Mouse (Mus musculus) limb, embryonic 11.5 days (tissue): Measurements from ENCODE around the gene Khdc4. TPM values are rescaled to one million over a fixed set of nuclear protein-coding genes. Genes with fewer than 3 reads are reported as not detected.

Experiments used
- ATAC-seq: fragments of 200-750 bp; cut with Nextera tagmentation; 2 replicates; pipeline ENCODE4 v1.8.0; 2017; ENCODE audit warnings: low read depth; ENCODE audit not compliant: insufficient number of reproducible peaks, low FRiP score, low TSS enrichment
- DNase-seq: peaks from one replicate; pipeline ENCODE4 v3.0.0-alpha.2; 2015; ENCODE audit warnings: low spot score
- H3K27ac ChIP-seq: fragments of 300-500 bp; sonication (generic); replicated peaks from 2 replicates; pipeline ENCODE4 v1.5.1; 2014; ENCODE audit warnings: low read depth, mild to moderate bottlenecking, low read length
- H3K27me3 ChIP-seq: fragments of 300-500 bp; sonication (generic); 2 replicates; pipeline ENCODE4 v1.6.1; 2014; ENCODE audit warnings: mild to moderate bottlenecking, low read length, mixed read lengths; ENCODE audit not compliant: control insufficient read depth, insufficient read depth
- H3K36me3 ChIP-seq: fragments of 300-500 bp; sonication (generic); 2 replicates; pipeline ENCODE4 v1.6.1; 2014; ENCODE audit warnings: mild to moderate bottlenecking, low read length, moderate library complexity, mixed read lengths; ENCODE audit not compliant: control insufficient read depth, insufficient read depth
- H3K4me1 ChIP-seq: fragments of 300-500 bp; sonication (generic); 2 replicates; pipeline ENCODE4 v1.6.1; 2014; ENCODE audit warnings: low read length, mixed read lengths; ENCODE audit not compliant: control insufficient read depth, insufficient read depth
- H3K4me2 ChIP-seq: fragments of 300-500 bp; sonication (generic); 2 replicates; pipeline ENCODE4 v1.6.1; 2014; ENCODE audit warnings: low read depth, mild to moderate bottlenecking, moderate library complexity; ENCODE audit not compliant: severe bottlenecking
- H3K4me3 ChIP-seq: fragments of 300-500 bp; sonication (generic); 2 replicates; pipeline ENCODE4 v1.5.1; 2014; ENCODE audit warnings: low read depth, low read length
- H3K9ac ChIP-seq: fragments of 300-500 bp; sonication (generic); 2 replicates; pipeline ENCODE4 v1.6.1; 2014; ENCODE audit warnings: mild to moderate bottlenecking, low read length
- H3K9me3 ChIP-seq: fragments of 300-500 bp; sonication (generic); 2 replicates; pipeline ENCODE4 v1.6.1; 2016; ENCODE audit warnings: low read length; ENCODE audit not compliant: control insufficient read depth
- WGBS: fragments of 180-500 bp; shearing (Covaris S2); extraction: QIAGEN DNeasy Blood & Tissue Kit; methylation state at CpG from one replicate; pipeline ENCODE4 v1.1.7; 2014; 5-methylcytosine and 5-hydroxymethylcytosine counted together
- polyA plus RNA-seq: library from polyadenylated mRNA; unstranded; fragments of >200 nt; fragmentation: Nextera tagmentation; extraction: Ambion mirVana; gene quantifications from 2 replicates; pipeline ENCODE4 v1.2.1, GENCODE M21; 2014

Gene Khdc4
- polyA plus RNA-seq, 1 experiment from 2014 or later = 110 TPM

DNA sequence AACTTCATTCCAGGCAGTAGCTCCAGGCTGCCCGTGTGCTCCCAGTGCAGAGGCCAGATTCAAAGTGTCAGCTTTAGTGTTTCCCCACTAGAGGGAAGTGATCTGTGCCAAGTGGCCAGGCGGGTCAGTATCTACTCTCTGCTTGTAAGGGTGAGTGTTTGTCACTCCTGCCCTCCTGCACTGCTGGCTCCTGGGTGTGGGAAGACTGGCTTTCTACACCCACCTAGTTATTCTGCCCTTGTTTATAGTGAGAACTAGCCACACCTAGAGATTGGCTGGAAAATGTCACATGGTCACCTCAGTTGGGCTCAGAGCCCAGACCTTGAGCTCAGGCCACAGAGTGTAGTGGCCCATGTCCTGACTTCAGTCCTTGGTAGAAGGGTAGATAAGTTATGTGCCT lies 33.5 kb downstream of the Khdc4 start:
- Histone ChIP-seq H3K4me1 (peaks cover 7% of the 10 kb centered on the region; the same call in 1 of the 2 replicates), H3K27me3 (no peaks in the 10 kb centered on the region), H3K9ac (no peak overlapping the region), H3K4me3 (no peak overlapping the region), H3K27ac (no peak overlapping the region), H3K36me3 (no peaks in the 10 kb centered on the region), H3K9me3 (no peaks in the 10 kb centered on the region), H3K4me2 (no peak overlapping the region)
- DNase-seq (no peak), ATAC-seq (no peak)
- WGBS = 72% methylated on average over 2 of the region's 2 CpGs

GRCm38 (mm10) chr3:88736556-88736955 lies 51.0 kb downstream of the Khdc4 start:
- no peaks in the 10 kb centered on the region for H3K9me3 ChIP-seq
- DNase-seq = no peak
- WGBS = 91% methylated on average over 2 of the region's 2 CpGs

DNA sequence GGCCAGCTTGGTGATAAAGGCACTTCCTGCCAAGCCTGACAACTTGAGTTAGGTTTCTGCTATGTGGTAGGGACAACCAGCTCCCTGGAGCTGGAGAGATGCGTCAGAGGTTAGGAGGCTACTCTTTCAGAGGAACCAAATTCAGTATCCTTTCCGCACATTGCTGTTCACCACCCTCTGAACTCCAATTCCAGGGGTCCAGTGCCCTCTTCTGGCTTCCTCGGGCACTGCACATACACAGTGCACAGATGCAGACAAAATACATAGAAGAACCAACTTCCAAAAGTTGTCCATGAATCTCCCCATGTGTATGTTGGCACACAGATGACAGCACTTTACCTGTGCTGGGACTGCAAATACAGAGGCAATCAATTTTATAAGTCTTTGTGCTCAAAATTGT lies 53.0 kb downstream of the Khdc4 start:
- Histone ChIP-seq H3K9ac (no peak overlapping the region), H3K4me2 (no peak overlapping the region), H3K4me3 (no peak overlapping the region), H3K27ac (no peak overlapping the region), H3K4me1 (no peaks in the 10 kb centered on the region), H3K9me3 (no peaks in the 10 kb centered on the region), H3K27me3 (no peaks in the 10 kb centered on the region), H3K36me3 (no peaks in the 10 kb centered on the region)
- WGBS = 64% methylated on average over 3 of the region's 3 CpGs
- peak; percentile 72 for DNase-seq
- no peak for ATAC-seq

More at GRCm38 (mm10) chr3:88736556-88736955, 51.0 kb downstream of the Khdc4 start:
- ATAC-seq = no peak
- Histone ChIP-seq H3K4me3 (no peak overlapping the region), H3K4me2 (no peak overlapping the region), H3K27ac (no peak overlapping the region), H3K36me3 (no peaks in the 10 kb centered on the region), H3K9ac (no peak overlapping the region), H3K4me1 (no peaks in the 10 kb centered on the region), H3K27me3 (no peaks in the 10 kb centered on the region)

GRCm38 (mm10) chr3:88740147-88740546 lies 54.5 kb downstream of the Khdc4 start:
- no peak overlapping the region for H3K27ac ChIP-seq
- no peak overlapping the region for H3K4me2 ChIP-seq
- no peak overlapping the region for H3K4me3 ChIP-seq
- H3K9me3 ChIP-seq = no peaks in the 10 kb centered on the region
- H3K9ac ChIP-seq = no peak overlapping the region
- ATAC-seq (no peak), DNase-seq (no peak)
- no peaks in the 10 kb centered on the region; the same call in none of the 2 replicates for H3K36me3 ChIP-seq
- H3K4me1 ChIP-seq = no peaks in the 10 kb centered on the region
- 94% methylated on average over 3 of the region's 3 CpGs for WGBS
- H3K27me3 ChIP-seq = no peaks in the 10 kb centered on the region

GRCm38 (mm10) chr3:88745534-88745933 lies 59.9 kb downstream of the Khdc4 start:
- Histone ChIP-seq H3K9ac (no peak overlapping the region), H3K4me2 (no peak overlapping the region), H3K27ac (no peak overlapping the region), H3K4me1 (no peaks in the 10 kb centered on the region), H3K36me3 (peaks cover 21% of the 10 kb centered on the region), H3K27me3 (no peaks in the 10 kb centered on the region), H3K4me3 (no peak overlapping the region), H3K9me3 (peaks cover 6% of the 10 kb centered on the region; the same call in 1 of the 2 replicates)
- ATAC-seq = no peak
- 93% methylated on average over 9 of the region's 9 CpGs for WGBS
- no peak for DNase-seq

DNA sequence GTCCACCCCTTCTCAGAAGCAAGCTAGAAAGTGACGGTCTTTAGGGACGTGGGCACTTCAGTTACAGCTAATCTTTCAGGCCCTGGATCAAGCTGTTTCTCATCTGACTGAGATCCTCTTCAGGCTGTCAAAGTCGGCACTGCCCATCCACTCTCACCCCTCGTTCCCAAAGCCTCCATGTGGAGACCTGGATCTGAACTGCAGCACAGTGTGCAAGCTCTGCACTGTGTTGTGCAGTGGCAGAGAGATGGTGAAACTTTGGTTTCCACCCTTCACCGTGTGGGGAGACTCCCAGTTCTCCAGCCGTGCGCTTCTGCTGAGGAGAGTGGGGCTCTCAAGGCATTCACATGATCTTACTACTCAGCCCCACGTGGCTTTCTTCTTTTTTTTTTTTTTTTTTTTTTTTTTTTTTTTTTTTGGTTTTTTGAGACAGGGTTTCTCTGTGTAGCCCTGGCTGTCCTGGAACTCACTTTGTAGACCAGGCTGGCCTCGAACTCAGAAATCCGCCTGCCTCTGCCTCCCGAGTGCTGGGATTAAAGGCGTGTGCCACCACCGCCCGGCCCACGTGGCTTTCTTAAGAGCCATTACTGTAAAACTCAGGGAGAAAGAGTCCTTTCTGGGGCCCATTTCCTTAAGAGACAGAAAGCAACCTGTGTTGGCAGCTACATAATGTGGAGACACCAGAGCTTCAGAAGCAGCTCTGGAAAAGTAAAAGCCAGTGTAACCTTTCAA lies 60.7 kb downstream of the Khdc4 start:
- WGBS = 94% methylated on average over 15 of the region's 15 CpGs
- peaks cover 21% of the 10 kb centered on the region for H3K36me3 ChIP-seq
- peaks cover 6% of the 10 kb centered on the region; the same call in 1 of the 2 replicates for H3K9me3 ChIP-seq
- DNase-seq (no peak), ATAC-seq (no peak)
- H3K27me3 ChIP-seq = no peaks in the 10 kb centered on the region
- no peak overlapping the region for H3K4me2 ChIP-seq
- H3K4me1 ChIP-seq = no peaks in the 10 kb centered on the region
- no peak overlapping the region for H3K27ac ChIP-seq
- no peak overlapping the region for H3K4me3 ChIP-seq
- H3K9ac ChIP-seq = no peak overlapping the region

DNA sequence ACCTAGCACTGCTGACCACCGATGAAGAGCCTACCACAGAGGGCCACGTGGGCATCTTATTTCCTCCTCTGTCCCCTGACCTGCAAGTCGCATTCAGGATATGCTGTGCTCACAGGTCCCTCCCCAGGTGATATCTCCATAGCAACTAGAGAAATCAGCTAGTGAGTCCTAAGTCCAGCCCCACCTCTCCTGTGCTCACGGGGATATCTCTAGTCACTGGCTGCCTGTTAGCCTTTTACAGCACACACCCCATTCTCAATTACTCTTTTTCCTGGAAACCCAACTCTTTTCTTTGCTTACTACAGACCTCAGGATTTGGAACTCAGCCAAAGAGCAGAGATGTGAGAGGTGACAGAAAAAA lies 61.2 kb downstream of the Khdc4 start:
- no peak for ATAC-seq
- no peak overlapping the region for H3K4me2 ChIP-seq
- no peak overlapping the region for H3K9ac ChIP-seq
- no peak for DNase-seq
- H3K9me3 ChIP-seq = peaks cover 6% of the 10 kb centered on the region; the same call in 1 of the 2 replicates
- 95% methylated on average over 4 of the region's 4 CpGs for WGBS
- no peak overlapping the region for H3K4me3 ChIP-seq
- H3K27me3 ChIP-seq = no peaks in the 10 kb centered on the region
- no peak overlapping the region for H3K27ac ChIP-seq
- H3K36me3 ChIP-seq = peaks cover 21% of the 10 kb centered on the region
- H3K4me1 ChIP-seq = no peaks in the 10 kb centered on the region

GRCm38 (mm10) chr3:88754283-88754682 lies 68.7 kb downstream of the Khdc4 start:
- Histone ChIP-seq H3K9ac (no peak overlapping the region), H3K4me1 (no peaks in the 10 kb centered on the region), H3K4me2 (no peak overlapping the region), H3K27me3 (no peaks in the 10 kb centered on the region), H3K4me3 (no peak overlapping the region), H3K9me3 (no peaks in the 10 kb centered on the region), H3K36me3 (no peaks in the 10 kb centered on the region; the same call in 1 of the 2 replicates), H3K27ac (no peak overlapping the region)
- DNase-seq (no peak), ATAC-seq (no peak)
- 80% methylated on average over 4 of the region's 4 CpGs for WGBS

DNA sequence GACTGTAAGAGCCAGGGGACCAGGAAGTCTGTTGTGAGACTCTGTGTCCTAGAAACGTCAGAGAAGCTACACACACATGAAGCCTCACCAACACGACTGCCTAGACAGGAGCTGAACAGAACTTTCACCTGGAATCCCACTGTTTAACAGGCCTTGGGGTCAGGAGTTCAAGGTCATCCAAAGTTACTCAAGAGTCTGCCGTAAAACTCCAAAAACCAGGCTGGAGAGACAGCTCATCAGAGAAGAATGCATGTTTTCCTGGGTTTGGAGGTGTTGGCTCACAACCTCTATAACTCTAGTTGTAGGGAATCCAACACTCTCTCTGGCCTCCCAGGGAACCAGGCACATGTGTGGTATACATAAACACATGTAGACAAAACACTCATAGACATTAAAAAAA lies 69.9 kb downstream of the Khdc4 start:
- H3K27ac ChIP-seq = no peak overlapping the region
- H3K4me3 ChIP-seq = no peak overlapping the region
- ATAC-seq (no peak), DNase-seq (no peak)
- WGBS = 64% methylated on average over 3 of the region's 3 CpGs
- no peaks in the 10 kb centered on the region for H3K27me3 ChIP-seq
- no peak overlapping the region for H3K9ac ChIP-seq
- no peaks in the 10 kb centered on the region; the same call in 1 of the 2 replicates for H3K36me3 ChIP-seq
- H3K4me1 ChIP-seq = no peaks in the 10 kb centered on the region
- H3K9me3 ChIP-seq = no peaks in the 10 kb centered on the region
- no peak overlapping the region for H3K4me2 ChIP-seq
